ENCODE assay signal across 17 mouse cellular contexts in the genomic region with DNA sequence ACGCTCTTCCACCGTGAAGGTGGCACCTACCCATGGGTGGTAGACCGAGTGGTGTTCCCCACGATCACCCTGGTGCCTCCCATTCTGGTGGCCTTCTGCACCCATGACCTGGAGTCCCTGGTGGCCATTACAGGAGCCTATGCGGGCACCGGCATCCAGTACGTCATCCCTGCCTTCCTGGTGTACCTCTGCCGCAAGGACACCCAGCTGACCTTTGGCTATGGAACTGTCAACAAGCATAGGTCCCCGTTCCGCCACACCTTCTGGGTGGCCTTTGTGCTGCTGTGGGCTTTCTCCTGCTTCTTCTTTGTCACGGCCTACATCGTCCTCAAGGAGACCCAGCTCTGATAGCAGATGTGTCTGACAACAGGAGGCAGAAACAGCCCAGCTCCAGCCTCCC. TPM values are rescaled to one million over a fixed set of nuclear protein-coding genes. Genes with fewer than 3 reads are reported as not detected.
"Had no signal": no experiment of that assay in that cellular context is flagged by ENCODE, and none has a peak within 500 bp of the region (broad histone marks: within the 10 kb centered on the region; RNA-seq: fewer than 3 reads in every experiment).

No protein-coding gene starts in this region.

- H3K4me2 ChIP-seq: limb, embryonic 15.5 days; lung, embryonic 15.5 days; neural tube, embryonic 15.5 days had no signal

- H3K36me3 ChIP-seq: lung, embryonic 15.5 days had no signal

- H3K4me1 ChIP-seq: lung, embryonic 15.5 days had no signal

- H3K9me3 ChIP-seq: limb, embryonic 15.5 days; lung, embryonic 15.5 days; midbrain, embryonic 10.5 days; neural tube, embryonic 15.5 days had no signal

- H3K9ac ChIP-seq: limb, embryonic 15.5 days; lung, embryonic 15.5 days; neural tube, embryonic 15.5 days had no signal

- H3K4me3 ChIP-seq: limb, embryonic 15.5 days; lung, embryonic 15.5 days; midbrain, embryonic 10.5 days; myocyte; neural tube, embryonic 15.5 days had no signal

- H3K27ac ChIP-seq: kidney, postnatal 0 days; limb, embryonic 15.5 days; lung, embryonic 15.5 days; neural tube, embryonic 15.5 days had no signal

- DNase-seq: kidney, adult 11 months; kidney, adult 9 months; kidney, postnatal 36 days; layer of hippocampus, adult 9-11 months; lung, postnatal 14 days; midbrain, embryonic 14.5 days; right cerebral cortex, adult 18-20 months; right cerebral cortex, postnatal 25 days; thymus, postnatal 36 days had no signal

RNA-seq across cellular contexts. Expression of a gene that starts 23.3 kb away (rescaled TPM):
- polyA plus RNA-seq: intestine, embryonic 14.5 days; kidney, postnatal 0 days; myocyte; stomach, embryonic 16.5 days had no signal
